Mouse (Mus musculus): ENCODE measurements around the gene Tmem102. TPM values are rescaled to one million over a fixed set of nuclear protein-coding genes. Genes with fewer than 3 reads are reported as not detected.

Gene Tmem102
- polyA plus RNA-seq, 1 experiment from 2014 or later, result 22.9 TPM

DNA sequence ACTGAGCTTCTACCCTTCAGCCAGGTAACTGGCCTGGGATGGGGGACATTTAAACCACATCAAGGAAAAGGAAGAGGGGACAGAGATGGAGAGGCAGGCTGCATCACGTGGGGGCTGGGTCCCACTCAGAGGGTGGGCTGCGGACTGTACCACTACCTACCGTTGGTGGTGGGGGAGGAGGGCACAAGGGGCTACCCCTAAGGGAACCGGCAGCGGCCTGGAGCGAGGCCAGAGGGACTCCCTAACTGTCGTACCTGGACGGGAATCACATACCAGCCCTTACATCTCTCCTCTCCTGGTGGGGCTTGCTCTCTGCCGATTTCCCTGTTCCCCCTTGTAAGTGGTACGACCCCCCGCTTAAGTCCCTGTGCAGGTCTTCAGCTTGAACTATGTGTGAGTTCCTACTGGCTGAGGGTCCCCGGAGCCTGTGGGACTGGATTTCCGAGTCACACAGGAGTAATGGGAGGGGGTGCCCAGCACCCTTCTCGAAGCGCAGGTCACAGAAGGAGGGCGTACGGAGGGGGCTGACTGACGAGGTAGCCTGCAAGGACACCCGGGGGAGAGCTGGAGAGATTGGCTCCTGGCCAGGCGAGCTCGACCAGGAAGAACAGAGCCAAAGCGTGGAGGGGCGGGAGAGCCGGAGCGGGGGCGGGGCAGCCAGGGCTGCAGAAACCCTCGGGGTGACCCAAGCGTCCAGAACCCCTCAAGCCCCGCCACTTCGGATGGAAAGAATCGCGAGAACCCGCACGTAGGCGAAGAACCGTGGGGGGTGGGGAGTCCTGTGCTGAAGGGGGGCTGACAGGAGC is 4.8 kb downstream of the Tmem102 start:
- H3K27me3 ChIP-seq (replicated peaks; ENCODE audit: control insufficient read depth, insufficient read depth, low read length), result peaks cover 31% of the 10 kb centered on the region
- peak overlapping the region; percentile 82 for H3K4me2 ChIP-seq (ENCODE audit: low read length)
- 1% methylated on average over 36 of the region's 36 CpGs for WGBS
- H3K9ac ChIP-seq (ENCODE audit: low read length), result peak overlapping the region; percentile 48
- H3K9me3 ChIP-seq (ENCODE audit: control insufficient read depth, low read length), result no peaks in the 10 kb centered on the region
- peak overlapping the region; percentile 19; the same call in 1 of the 2 replicates for H3K27ac ChIP-seq (ENCODE audit: low read depth)
- DNase-seq (ENCODE audit: low spot score), result peak; percentile 90
- 0 out of 2 replicates have a peak, but pooled peaks have one; percentile 22 for ATAC-seq (replicated peaks; ENCODE audit: low FRiP score, low TSS enrichment, low read depth)
- H3K4me3 ChIP-seq (ENCODE audit: low read depth, low read length), result peak overlapping the region; percentile 41
- peaks cover 44% of the 10 kb centered on the region for H3K4me1 ChIP-seq (replicated peaks; ENCODE audit: control insufficient read depth, insufficient read depth, low read length)
- no peaks in the 10 kb centered on the region for H3K36me3 ChIP-seq (ENCODE audit: control insufficient read depth, insufficient read depth, low read length)

DNA sequence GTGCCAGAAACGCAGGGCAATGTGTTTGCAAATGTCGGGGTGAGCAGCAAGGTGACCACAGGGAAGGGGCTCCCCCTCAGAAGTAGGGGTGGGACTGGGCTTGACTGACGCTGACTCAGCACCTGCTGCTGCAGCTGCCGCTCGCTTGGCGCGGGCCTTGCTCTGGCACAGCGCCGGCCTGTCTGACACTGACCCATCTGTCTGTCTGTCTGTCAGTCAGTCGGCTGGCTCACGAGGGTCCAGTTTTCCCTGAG is 5.4 kb downstream of the Tmem102 start:
- WGBS, result 4% methylated on average over 11 of the region's 11 CpGs

DNA sequence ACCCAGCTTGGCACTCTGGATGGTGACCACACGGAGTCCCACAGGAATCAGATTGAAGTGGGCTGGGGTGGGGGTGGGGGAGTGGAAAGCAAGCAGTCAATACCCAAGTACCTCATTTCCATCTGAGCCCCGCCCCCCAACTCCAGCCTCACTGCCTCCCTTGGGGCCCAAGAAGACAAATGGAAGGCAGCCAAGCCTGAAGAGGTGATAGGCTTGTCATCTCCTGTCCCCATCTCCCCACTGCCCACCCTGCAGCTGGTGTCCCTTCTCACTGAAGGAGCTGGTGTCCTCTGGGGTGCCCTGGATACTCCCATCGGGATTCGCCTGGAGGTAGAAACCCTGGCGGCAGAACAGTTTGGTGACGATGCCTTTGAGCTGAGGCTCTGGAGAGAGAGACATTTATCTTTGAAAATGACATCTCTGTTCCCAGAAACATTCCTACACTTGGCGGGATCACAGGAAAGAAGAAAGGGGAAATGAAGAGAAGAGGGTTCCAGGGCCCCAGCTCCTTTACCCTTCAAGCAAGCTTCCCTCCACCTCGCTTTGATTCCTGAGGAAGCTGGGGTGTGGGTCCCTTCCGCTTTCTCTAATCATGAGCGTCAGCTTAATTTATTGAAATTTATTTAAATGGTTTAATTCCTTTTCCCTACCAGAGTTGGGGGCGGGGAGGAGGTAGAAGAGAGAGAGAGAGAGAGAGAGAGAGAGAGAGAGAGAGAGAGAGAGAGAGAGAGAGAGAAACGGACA is 5.9 kb downstream of the Tmem102 start:
- no peak overlapping the region for H3K9ac ChIP-seq (ENCODE audit: low read length)
- peak overlapping the region; percentile 41; the same call in 1 of the 2 replicates for H3K4me3 ChIP-seq (ENCODE audit: low read depth, low read length)
- H3K4me1 ChIP-seq (replicated peaks; ENCODE audit: control insufficient read depth, insufficient read depth, low read length), result peaks cover 40% of the 10 kb centered on the region
- no peak overlapping the region for H3K27ac ChIP-seq (ENCODE audit: low read depth)
- H3K9me3 ChIP-seq (ENCODE audit: control insufficient read depth, low read length), result no peaks in the 10 kb centered on the region
- H3K4me2 ChIP-seq (ENCODE audit: low read length), result peak overlapping the region; percentile 82
- peaks cover 22% of the 10 kb centered on the region; the same call in 1 of the 2 replicates for H3K27me3 ChIP-seq (replicated peaks; ENCODE audit: control insufficient read depth, insufficient read depth, low read length)
- DNase-seq (ENCODE audit: low spot score), result no peak
- H3K36me3 ChIP-seq (ENCODE audit: control insufficient read depth, insufficient read depth, low read length), result no peaks in the 10 kb centered on the region
- 31% methylated on average over 12 of the region's 12 CpGs for WGBS
- no peak for ATAC-seq (replicated peaks; ENCODE audit: low FRiP score, low TSS enrichment, low read depth)

More for the DNA sequence above, 5.4 kb downstream of the Tmem102 start:
- Histone ChIP-seq H3K4me3 (ENCODE audit: low read depth, low read length) (peak overlapping the region; percentile 41), H3K4me1 (replicated peaks; ENCODE audit: control insufficient read depth, insufficient read depth, low read length) (peaks cover 44% of the 10 kb centered on the region), H3K9ac (ENCODE audit: low read length) (peak overlapping the region; percentile 48; the same call in 1 of the 2 replicates), H3K27me3 (replicated peaks; ENCODE audit: control insufficient read depth, insufficient read depth, low read length) (peaks cover 26% of the 10 kb centered on the region; the same call in 1 of the 2 replicates), H3K27ac (ENCODE audit: low read depth) (0 out of 2 replicates have a peak overlapping the region, but pooled peaks have one; percentile 19), H3K4me2 (ENCODE audit: low read length) (peak overlapping the region; percentile 82), H3K36me3 (ENCODE audit: control insufficient read depth, insufficient read depth, low read length) (no peaks in the 10 kb centered on the region), H3K9me3 (ENCODE audit: control insufficient read depth, low read length) (no peaks in the 10 kb centered on the region)
- DNase-seq (ENCODE audit: low spot score), result no peak
- ATAC-seq (replicated peaks; ENCODE audit: low FRiP score, low TSS enrichment, low read depth), result no peak

DNA sequence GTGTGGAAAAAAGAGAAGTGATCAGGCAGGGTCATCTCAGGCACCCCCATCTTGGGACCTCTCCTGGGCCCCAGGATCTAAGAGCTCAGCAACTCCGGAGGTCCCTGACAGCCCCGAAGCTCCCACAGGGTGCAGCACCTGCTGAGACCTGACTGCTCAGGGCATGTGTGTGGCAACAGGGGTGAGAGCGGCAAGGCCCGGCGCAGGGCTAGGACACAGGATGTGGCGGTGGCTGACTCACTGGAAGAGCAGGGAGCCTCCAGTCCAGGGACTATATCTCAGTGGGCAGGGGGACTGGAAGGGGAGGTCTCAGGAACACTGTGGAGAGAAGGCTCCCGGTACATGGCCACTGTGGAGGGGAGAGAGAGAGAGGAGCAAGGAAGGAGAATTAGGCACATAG is 7.5 kb downstream of the Tmem102 start:
- no peak for ATAC-seq (replicated peaks; ENCODE audit: low FRiP score, low TSS enrichment, low read depth)
- DNase-seq (ENCODE audit: low spot score), result no peak
- H3K9ac ChIP-seq (ENCODE audit: low read length), result no peak overlapping the region
- no peak overlapping the region for H3K4me3 ChIP-seq (ENCODE audit: low read depth, low read length)
- no peak overlapping the region for H3K27ac ChIP-seq (ENCODE audit: low read depth)
- H3K4me1 ChIP-seq (replicated peaks; ENCODE audit: control insufficient read depth, insufficient read depth, low read length), result peaks cover 29% of the 10 kb centered on the region
- peaks cover 15% of the 10 kb centered on the region; the same call in 1 of the 2 replicates for H3K27me3 ChIP-seq (replicated peaks; ENCODE audit: control insufficient read depth, insufficient read depth, low read length)
- no peaks in the 10 kb centered on the region for H3K36me3 ChIP-seq (ENCODE audit: control insufficient read depth, insufficient read depth, low read length)
- no peak overlapping the region for H3K4me2 ChIP-seq (ENCODE audit: low read length)
- H3K9me3 ChIP-seq (ENCODE audit: control insufficient read depth, low read length), result no peaks in the 10 kb centered on the region
- WGBS, result 74% methylated on average over 7 of the region's 7 CpGs

DNA sequence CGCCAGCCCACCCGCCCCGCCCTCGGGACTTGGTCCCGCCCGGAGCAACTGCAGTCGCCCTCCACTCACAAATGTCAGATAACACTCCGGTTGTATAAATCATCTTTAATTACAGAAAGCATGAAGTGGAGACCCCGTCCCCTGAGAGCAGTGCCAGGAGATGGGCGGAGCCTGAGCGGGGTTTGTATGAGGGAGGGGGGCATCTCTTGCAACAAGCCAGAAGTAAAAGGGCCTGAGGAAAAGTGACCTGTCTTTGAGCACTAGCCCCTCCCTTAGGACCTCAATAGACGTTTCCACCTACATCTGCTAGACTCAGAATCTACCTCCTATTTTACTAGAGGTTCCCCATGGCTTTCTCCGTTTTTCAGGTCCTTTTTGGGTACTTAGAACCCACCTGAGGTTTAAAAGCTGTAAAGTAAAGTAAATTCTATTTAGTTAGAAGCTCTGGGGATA is 9.4 kb downstream of the Tmem102 start:
- peak overlapping the region; percentile 99 for H3K4me2 ChIP-seq (ENCODE audit: low read length)
- no peaks in the 10 kb centered on the region for H3K9me3 ChIP-seq (ENCODE audit: control insufficient read depth, low read length)
- no peaks in the 10 kb centered on the region for H3K27me3 ChIP-seq (replicated peaks; ENCODE audit: control insufficient read depth, insufficient read depth, low read length)
- peaks cover 15% of the 10 kb centered on the region for H3K4me1 ChIP-seq (replicated peaks; ENCODE audit: control insufficient read depth, insufficient read depth, low read length)
- H3K36me3 ChIP-seq (ENCODE audit: control insufficient read depth, insufficient read depth, low read length), result no peaks in the 10 kb centered on the region
- peak overlapping the region; percentile 50 for H3K4me3 ChIP-seq (ENCODE audit: low read depth, low read length)
- no peak overlapping the region for H3K27ac ChIP-seq (ENCODE audit: low read depth)
- 2% methylated on average over 13 of the region's 13 CpGs for WGBS
- peak overlapping the region; percentile 41; the same call in 1 of the 2 replicates for H3K9ac ChIP-seq (ENCODE audit: low read length)
- no peak for DNase-seq (ENCODE audit: low spot score)
- no peak for ATAC-seq (replicated peaks; ENCODE audit: low FRiP score, low TSS enrichment, low read depth)

DNA sequence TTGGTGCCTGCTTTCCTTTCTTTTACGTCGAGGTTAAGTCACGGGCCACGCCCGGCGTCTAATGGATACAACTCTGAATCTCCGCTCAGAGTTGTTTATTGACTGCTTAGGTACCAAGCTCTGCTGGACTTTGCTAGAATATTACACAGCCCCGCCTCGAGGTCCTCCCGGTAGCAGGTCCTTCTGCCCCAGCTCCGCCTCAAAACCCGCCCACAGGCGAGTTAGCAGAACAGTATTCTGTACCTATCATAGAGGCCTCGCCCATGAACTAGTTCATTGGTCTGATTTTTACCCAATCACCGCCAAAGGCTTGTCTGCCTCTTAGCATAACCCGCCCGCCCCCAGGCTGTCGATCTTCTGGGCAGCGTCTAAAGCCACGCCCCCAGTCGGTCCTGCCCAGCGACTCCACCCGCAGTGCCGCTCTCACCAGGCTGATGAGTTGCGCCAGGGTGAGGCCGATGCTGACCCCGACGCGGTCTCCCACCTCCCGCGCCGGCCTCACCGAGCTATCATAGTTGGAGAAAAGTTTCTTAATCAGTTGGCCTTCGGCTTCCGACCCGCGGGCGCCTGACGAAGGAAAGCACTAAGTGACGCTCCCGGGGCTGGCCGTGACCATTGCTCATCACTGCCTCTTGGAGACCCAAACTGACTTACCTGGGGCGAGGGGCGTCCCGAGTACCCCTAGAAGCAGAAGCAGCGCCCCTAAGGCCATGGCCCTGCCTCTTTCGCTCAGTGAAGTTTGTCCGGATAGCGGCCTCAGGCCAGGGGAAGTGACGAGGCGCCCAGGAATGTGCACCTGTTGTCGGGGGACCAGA is 10.0 kb downstream of the Tmem102 start, which contains the start of gene Chrnb1:
TSS of gene Chrnb1 (minus strand) at position 776 of the 815 bp plus-strand sequence.
- Histone ChIP-seq H3K27me3 (replicated peaks; ENCODE audit: control insufficient read depth, insufficient read depth, low read length) (no peaks in the 10 kb centered on the region), H3K36me3 (ENCODE audit: control insufficient read depth, insufficient read depth, low read length) (no peaks in the 10 kb centered on the region), H3K4me3 (ENCODE audit: low read depth, low read length) (peak within 1 kb of the TSS; percentile 50), H3K4me2 (ENCODE audit: low read length) (peak within 1 kb of the TSS; percentile 99), H3K4me1 (replicated peaks; ENCODE audit: control insufficient read depth, insufficient read depth, low read length) (peaks cover 14% of the 10 kb centered on the region), H3K9me3 (ENCODE audit: control insufficient read depth, low read length) (no peaks in the 10 kb centered on the region), H3K27ac (ENCODE audit: low read depth) (peak within 1 kb of the TSS; percentile 47; the same call in 1 of the 2 replicates), H3K9ac (ENCODE audit: low read length) (peak within 1 kb of the TSS; percentile 41)
- DNase-seq (ENCODE audit: low spot score), result peak; percentile 88
- WGBS, result 2% methylated on average over 52 of the region's 52 CpGs
- peak; percentile 91 for ATAC-seq (replicated peaks; ENCODE audit: low FRiP score, low TSS enrichment, low read depth)

DNA sequence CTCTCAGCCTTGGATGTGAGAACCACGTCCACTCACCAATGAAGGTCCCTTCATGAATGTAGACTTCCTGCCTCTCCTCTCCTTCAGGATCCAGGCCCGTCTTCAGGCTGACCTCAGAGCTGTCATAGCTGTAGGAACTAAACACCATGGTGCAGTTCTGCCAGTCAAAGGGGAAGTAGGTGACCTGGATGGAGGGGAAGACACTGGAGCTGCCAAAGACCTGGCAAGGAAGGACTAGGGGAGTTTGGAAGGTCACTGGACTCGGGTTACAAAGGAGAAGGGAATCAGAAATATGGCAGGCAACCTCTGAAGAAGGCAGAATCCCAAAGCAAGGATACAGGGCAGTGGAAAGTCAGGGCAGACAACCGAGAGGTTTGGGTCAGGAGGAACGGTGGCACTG is 12.0 kb downstream of the Tmem102 start:
- ATAC-seq (replicated peaks; ENCODE audit: low FRiP score, low TSS enrichment, low read depth), result no peak
- Histone ChIP-seq H3K36me3 (ENCODE audit: control insufficient read depth, insufficient read depth, low read length) (no peaks in the 10 kb centered on the region), H3K27me3 (replicated peaks; ENCODE audit: control insufficient read depth, insufficient read depth, low read length) (no peaks in the 10 kb centered on the region), H3K9ac (ENCODE audit: low read length) (no peak overlapping the region), H3K27ac (ENCODE audit: low read depth) (no peak overlapping the region), H3K4me1 (replicated peaks; ENCODE audit: control insufficient read depth, insufficient read depth, low read length) (no peaks in the 10 kb centered on the region), H3K4me3 (ENCODE audit: low read depth, low read length) (no peak overlapping the region), H3K4me2 (ENCODE audit: low read length) (no peak overlapping the region), H3K9me3 (ENCODE audit: control insufficient read depth, low read length) (no peaks in the 10 kb centered on the region)
- no peak for DNase-seq (ENCODE audit: low spot score)
- 55% methylated on average over 5 of the region's 5 CpGs for WGBS

DNA sequence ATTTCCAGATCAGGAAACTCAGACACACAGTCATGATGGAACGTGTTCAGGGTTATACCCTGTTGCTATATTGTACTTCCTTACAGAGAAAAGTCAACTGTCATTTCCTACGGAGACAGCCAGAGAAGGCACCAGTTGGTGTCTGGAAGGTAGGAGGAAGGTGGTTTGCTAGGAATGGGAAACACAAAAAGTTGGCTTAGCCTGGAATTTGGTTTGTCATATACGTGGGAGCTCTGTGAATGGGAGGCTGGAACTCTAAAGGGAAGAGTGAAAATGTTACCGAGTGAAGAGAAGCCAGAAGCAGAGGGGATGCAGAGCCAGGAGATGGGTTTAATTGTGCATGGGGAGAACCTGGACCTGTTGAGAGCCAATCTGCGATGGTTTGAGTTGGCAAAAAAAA is 14.0 kb downstream of the Tmem102 start:
- WGBS, result 71% methylated on average over 5 of the region's 5 CpGs

More for the DNA sequence above, 14.0 kb downstream of the Tmem102 start:
- ATAC-seq (replicated peaks; ENCODE audit: low FRiP score, low TSS enrichment, low read depth), result no peak
- H3K4me3 ChIP-seq (ENCODE audit: low read depth, low read length), result no peak overlapping the region
- no peaks in the 10 kb centered on the region for H3K4me1 ChIP-seq (replicated peaks; ENCODE audit: control insufficient read depth, insufficient read depth, low read length)
- no peak overlapping the region for H3K9ac ChIP-seq (ENCODE audit: low read length)
- DNase-seq (ENCODE audit: low spot score), result no peak
- H3K27ac ChIP-seq (ENCODE audit: low read depth), result no peak overlapping the region
- no peaks in the 10 kb centered on the region for H3K27me3 ChIP-seq (replicated peaks; ENCODE audit: control insufficient read depth, insufficient read depth, low read length)
- H3K36me3 ChIP-seq (ENCODE audit: control insufficient read depth, insufficient read depth, low read length), result no peaks in the 10 kb centered on the region
- no peak overlapping the region for H3K4me2 ChIP-seq (ENCODE audit: low read length)
- H3K9me3 ChIP-seq (ENCODE audit: control insufficient read depth, low read length), result no peaks in the 10 kb centered on the region
